Mouse (Mus musculus): ENCODE results near the gene Rapgef4. TPM values are rescaled to one million over a fixed set of nuclear protein-coding genes. Genes with fewer than 3 reads are reported as not detected.
A peak's percentile ranks its signal among the peaks of the same experiment; 100 is the strongest.
"Not testable (repeated sequence)": the region's sequence is repeated elsewhere in the genome, so short reads cannot be mapped to it uniquely, and the experiment has no call there.

Gene Rapgef4
- total RNA-seq, 2 experiments from 2014 or later, result 11.1 to 13.6 TPM

DNA sequence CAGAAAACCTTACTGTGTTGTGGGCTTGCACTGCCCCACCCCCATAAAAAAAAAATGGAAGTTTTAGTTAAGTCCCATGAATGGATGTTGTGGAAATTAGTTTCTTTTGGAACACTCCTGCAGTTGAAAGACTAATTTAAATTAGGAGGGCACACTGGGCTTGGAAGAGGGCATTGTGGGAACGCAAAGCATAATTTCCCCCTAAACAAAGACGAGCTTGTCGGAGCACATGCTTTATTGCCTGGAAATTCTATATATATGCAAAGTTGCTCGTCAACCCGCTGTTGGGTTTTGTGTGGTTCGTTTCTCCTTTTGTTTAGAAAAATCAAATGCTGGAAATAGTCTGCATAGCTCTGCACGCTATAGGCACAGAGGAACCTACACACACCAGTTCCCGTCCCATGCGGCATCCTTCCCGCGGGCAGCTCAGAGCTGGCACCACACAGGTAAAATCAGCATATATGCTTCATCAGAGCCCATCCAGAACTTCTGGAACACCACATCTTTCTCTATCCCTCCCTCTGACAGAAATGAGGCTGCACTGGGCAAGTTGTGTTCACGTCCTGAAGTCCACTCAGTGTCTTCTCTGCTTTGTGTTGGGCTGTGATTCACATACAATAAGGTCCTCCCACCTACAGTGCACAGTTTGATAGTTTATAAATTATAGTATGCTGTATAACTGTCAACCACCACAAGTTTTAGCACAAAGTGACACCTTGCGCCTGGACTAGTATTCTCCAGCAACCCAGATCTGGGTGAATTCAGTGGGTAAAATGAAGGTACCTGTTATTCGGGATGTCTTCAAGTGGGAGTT lies 141.6 kb downstream of the Rapgef4 start:
- no peak for DNase-seq

DNA sequence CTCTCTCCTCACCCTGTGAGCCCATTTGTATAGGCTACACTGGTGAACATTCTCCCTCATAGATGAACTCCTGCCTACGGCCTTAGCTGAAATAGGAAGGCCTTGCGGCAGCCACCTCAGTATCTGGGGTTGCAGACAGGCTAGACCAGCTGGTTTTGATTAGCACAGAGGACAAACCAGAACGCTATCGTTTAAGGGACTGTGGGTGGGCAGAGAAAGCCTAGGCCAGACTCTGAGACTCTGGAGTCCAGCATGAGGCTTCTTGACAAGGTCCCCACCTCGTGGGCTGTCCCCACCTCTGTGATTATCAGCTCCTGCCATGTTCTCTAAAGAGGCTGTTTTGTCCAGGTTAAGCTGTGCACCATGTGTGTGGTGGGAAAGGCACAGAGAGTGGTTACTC lies 142.8 kb downstream of the Rapgef4 start:
- DNase-seq, result no peak

DNA sequence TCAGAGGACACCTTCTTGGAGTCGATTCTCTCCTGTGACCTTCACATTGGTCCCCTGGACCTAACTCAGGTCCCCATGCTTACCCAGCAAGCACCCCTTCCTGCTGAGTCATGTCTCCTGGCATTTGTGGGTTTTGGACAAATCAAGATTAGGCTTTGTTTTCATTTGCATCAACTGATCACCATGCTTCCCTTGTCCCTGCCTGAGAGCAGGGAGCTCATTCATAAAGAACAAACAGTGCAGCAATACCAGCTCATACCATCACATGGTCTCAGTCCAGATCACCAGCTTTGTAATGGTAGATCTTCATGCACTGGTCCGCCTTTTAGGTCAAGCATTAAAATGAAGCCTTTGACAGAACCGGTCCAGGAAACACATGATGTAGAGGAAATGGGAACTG lies 144.7 kb downstream of the Rapgef4 start:
- DNase-seq, result no peak

DNA sequence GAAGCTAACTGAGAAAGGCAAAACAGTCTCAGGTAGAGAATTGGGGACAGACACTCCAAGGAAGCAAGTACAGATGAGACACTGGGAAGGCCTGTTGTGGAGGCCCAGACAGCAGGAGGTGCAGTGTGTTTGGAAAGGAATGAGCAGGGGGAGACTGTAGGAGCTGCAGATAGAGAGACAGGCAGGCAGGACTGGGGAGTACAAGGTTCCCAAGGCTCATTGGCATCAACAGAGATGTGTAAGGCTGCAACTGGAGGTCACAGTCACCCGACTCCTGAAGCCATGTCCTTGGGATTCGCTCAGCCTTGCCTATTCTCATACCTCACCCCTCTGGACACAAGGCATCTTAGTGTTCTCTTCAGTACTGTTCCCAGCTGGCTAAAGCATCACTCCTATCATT lies 145.4 kb downstream of the Rapgef4 start:
- no peak for DNase-seq

DNA sequence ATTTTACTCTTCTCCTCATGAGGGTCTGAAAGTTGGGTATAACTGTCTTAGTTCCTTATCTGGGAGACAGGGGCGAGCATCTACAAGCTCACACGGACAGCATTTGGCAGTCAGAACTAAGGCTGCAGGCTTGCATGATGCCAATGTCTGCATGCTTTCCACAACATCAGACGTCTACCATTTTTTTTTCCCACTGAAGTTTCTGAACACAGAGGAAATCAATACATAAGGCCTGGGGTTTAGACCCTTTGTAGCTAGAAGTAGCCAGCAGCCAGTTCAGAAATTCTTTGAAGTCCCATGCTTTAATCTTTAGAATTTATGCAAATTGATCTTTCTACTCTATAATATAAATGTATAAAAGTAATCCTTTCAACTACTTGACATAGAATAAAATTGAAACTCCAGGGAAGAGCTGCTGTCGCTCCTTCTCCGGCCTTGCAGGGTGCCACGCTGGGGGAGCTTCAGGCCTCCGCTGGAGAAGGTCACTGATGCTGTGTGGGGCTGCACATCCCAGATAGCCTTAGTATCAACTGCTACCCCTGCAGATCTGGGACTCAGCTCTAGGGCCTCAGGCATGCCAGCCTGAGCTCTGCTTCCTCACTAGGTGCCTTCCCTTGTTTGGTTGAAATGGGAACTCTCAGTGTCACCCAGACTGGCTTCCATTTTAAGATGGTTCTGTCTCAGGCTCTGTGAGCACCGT lies 148.7 kb downstream of the Rapgef4 start:
- no peak for DNase-seq

DNA sequence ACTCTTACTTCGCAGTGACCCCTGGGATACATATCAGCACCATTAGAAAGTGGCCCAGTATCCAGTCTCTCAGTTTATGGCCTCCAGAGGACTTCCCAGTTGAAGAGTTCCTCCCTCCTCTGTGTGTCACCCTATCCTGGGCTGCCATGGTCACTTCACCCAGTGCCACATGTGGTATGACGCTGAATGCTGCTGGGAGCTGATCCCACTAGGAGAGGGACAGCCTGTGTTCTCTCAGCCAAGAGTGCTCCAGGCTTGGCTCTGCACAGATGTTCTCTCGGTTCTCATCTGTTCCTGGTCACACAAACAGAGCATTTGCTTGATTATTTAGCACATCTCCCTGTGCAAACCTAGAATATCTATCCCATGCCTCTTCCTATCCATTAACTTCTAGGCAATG lies 151.2 kb downstream of the Rapgef4 start:
- DNase-seq, result no peak

DNA sequence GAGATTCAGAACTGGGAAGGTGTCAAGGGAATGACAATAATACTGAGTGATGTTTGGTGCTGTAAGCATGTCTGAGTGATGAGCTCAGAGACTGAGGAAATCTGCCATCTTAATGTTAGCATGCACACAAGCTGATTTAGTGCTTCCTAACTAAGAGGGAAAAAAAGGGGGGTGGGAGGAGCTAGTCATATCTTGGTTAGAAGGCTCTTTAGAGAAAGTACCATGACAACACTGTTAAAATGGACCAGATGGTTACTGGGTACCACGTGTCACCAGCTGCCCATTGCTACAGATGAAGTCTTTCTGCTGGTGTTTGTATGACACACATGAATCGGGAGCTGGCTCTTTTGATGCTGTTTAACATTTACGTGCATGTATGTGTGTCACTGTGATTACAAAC lies 155.0 kb downstream of the Rapgef4 start:
- DNase-seq, result no peak

DNA sequence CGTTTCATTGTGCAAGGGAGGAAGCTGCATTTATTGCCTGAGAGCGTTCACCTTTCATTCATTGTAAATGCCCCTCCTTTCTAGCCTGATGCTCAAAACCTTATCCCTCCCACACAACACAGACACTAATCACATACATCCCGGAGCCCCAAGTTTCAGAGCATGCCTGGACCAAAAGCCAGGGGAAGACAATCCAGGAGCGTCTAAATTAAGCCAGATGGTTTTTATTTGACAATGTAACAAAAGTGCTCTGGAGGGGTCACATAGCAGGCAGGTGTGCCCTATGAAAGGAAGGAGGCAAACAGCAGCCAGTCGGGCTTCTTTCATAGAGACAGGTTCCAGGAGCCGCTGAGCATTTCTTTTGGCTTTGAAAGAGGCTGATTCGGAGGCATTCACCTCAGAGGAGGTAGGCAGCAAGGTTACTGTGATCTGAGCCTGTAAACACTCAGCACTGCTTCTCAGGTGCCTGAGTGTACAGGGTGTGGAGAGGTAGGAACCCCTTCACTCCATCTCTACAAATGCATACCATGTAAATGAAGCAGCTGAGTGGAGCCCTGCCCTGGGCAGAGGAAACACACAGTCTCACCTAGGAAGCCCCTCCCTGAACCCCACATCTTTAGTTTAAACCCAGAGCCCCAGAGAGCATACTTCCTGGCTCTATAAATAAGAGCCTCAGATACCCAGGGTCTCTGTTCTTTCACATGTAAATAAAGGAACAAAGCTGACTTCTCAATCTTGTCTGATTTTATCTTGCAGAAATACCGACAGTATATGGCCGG lies 155.6 kb downstream of the Rapgef4 start:
- no peak for DNase-seq

DNA sequence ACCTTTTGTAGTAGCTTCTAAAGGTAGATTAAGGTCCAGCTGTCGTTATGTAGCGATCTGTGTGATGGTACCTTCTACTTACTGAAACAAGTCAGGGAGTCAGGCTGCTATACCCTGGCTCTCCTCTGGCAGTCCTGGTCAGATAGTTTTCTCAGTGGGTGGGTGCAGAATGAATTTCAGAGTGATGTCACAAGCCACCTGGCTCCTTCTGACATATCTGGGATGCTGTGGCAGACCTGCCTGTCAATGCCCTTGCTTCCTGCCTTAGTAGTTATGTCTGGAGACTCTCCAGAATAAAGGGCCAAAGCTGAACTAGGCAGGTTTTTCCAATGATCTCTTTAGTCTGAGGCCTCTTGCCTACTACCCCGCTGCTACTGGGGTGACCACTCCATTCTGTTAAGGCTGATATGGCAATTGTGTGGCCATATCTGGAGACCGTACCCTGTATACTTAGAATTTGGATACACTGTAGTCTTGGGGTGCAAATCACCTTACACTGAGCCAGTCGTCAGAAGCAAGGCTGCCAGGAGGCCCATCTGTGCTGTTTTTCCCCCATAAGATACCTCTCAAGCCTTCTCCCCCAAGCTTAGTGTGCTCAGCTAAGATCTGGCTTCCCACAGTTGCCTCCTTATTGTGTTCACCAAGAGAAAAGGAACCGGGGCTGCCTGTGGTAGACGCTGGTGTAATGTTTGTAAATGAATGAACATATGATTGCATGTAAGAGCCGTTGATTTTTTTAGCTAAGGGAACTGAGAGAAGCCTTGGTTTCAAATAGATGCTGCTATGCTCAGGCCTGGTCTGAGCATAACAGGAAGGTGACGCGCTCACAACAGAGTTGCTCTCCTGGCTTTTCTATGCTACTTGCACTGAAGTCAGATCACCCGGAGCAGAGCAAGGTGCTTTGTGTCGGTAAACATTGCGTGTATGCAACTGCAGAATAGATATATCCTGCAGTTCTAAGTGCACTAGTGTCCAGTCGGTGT lies 159.1 kb downstream of the Rapgef4 start:
- DNase-seq, result no peak

DNA sequence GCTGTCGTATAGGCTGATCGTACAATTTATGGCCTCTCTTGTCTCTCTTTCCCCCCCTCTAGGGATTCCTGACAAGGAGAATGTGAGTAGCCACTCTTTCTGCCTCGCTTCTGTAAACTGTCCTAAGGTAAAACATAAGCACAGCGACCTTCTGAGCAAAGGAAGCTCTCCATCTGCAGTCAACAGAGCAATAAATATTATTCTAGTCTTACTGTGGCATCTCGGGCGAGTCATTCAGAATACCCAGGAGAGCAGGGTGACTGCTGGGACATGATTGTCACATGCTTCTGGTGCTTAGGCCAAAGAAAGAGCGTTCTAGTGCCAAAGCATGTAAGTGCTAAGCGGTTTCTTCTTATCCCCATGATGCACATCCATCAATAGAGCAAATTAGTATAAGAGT lies 160.1 kb downstream of the Rapgef4 start:
- no peak for DNase-seq

DNA sequence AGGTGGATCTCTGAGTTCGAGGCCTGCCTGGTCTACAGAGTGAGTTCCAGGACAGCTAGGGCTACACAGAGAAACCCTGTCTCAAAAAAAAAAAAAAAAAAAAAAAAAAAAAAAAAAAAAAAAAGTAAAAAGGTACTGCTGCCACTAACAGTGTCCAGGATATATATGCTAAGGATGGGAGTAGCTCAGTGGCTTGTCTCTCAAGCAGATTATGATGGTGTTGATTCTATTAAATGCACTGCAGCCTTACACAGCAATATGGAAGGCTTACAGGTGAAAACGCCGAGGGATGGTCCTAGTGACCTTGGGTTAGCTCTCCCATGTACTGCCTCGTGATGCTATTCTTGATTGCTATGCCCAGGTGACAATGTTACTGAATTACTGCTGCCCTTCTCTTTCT lies 160.7 kb downstream of the Rapgef4 start:
- DNase-seq, result not testable (repeated sequence)

DNA sequence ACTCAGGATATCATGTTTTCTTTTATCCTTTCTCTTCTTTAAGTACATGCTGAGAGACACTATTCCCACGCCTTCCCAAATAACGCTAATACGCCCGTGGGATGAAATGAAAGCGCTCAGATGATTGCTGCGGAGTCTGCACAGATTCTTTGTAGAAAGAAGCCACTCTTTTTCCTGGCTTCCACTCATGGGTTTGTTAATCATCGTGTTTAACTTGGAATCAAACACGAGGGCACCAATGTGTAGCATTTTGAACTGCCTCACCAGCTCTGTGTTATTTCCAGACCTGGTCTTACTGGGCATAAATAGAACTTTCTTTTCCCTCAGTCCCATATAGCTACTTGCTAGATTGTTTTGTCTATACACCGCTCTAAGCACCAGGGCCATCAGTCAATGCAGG lies 162.4 kb downstream of the Rapgef4 start:
- no peak for DNase-seq

DNA sequence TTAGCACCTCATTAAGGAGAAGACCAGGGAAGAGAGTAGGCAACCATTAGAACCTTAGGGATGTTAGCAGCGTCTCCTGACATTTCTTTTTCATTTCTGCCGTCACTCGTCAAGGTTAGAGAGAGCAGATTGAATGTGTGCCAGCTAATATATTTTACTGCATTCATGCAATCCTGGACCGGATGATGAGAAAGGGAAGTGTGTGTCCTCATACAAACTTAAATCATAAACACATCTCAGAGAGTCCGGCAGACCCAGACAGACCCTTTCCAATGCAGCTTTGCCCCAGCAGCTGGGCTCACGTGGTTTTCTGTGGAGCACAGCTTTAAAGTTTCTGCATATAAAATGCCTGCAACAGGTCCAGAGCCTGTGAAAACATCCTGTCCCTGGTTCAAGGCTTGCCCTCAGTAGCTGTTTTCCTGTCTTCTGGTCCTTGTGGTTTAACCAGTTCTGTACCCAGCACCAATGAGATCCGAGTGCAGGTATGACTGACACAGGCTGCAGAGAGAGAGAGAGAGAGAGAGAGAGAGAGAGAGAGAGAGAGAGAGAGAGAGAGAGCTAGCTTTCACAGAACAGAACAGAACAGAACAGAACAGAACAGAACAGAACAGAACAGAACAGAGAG lies 163.6 kb downstream of the Rapgef4 start:
- no peak for DNase-seq

DNA sequence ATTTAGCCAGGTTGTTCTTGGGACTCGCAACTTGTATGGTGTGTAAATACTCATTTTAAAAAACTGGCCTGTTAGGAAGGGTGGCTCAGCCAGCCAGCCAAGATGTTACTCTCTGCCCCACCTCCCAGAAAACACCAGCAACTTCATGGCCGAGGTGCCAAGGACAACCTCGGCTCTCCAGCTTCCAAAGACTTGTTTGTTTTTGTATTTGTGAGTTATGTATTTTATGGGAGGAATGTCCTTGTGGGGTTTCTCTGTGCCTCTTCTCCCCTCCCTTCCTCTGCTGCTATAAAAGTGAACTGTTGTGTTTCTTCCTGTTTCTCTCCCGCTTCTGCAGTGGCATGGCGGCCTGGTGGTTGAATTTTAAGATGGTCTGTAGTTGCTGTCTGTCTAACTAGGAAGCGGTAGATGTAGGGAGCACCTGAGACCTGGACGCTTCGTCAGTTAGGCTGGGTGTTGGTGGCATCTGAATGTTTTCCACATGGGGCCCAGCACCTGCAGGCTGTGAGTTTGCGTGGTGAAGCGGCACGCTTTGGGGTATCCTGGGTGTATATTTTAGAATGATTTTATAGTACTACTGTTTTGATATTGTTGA lies 164.3 kb downstream of the Rapgef4 start:
- no peak for DNase-seq

DNA sequence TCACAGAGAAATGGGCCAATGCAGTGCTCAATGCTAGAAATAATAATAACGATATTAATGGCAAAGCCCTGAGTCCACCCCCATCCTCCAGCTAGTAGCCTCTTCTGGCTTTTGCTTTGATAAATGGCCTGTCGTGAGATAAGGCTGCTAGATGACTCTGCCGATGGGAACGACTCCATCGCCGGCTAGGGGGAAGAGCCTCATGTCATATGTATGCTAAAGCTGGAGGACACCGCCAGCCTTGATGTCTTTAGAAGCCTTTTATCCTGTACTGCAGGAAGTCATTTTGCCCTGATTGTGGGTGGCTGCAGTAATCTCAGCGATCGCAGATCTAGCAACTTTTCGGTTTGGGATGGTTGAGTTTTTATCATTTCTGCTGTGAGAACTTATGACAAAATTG lies 165.0 kb downstream of the Rapgef4 start:
- no peak for DNase-seq

DNA sequence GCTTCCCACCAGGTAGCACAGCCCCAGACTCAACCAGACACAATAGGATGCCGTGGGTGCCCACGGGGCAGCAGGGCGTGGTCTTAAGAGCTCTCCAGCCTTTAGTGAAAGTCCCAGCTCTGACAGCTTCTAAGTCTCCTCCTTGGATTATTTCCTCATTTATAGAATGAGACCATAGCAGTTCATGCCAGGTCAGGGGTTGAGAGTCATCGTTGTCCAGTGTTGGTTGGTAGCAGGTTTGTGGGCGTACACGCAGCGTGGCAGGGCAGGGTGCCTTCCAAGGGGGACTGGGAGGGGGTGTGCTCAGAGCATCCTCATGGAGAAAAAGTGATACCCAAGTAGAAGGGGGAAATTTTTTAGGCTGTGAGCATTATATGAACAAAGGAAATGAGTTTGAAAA lies 166.2 kb downstream of the Rapgef4 start:
- DNase-seq, result no peak

DNA sequence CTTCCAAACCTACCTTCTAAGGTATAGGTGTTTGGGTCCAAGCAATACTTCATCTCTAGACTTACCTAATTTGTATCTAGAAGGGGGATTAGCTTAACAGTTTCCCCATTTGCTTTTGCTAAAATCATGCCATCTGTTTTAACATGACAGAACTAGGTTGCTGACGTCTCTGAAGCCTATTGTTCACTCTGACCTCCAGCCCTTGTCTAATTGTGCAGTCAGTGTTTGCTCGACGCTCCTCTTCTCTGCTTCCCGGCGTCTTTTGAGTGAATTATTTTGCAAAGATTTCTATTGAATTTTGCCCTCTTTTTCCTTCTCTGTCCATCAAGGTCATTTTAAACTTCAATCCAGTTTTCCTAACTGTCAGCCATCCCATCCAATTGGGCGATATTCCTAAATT lies 166.7 kb downstream of the Rapgef4 start:
- DNase-seq, result no peak

DNA sequence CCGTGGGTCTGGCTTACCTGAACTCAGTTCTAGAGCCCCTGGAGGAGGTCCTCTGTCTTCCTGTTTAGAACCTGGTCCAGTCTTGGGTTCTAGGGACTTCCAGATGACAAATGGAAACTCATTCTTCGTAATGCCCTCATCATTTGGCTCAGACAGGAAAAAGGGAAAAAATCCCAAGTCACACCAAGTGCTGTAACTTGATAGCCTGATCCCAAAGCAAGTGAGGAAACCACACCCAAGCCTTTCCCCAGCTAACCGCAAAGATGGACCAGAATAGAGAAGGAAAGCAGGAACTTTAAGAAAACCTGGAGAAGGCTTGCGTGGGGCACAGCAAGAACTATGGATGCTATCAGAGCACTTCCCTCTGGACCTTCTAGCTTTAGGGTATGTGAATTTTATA lies 167.6 kb downstream of the Rapgef4 start:
- peak; percentile 19 for DNase-seq

DNA sequence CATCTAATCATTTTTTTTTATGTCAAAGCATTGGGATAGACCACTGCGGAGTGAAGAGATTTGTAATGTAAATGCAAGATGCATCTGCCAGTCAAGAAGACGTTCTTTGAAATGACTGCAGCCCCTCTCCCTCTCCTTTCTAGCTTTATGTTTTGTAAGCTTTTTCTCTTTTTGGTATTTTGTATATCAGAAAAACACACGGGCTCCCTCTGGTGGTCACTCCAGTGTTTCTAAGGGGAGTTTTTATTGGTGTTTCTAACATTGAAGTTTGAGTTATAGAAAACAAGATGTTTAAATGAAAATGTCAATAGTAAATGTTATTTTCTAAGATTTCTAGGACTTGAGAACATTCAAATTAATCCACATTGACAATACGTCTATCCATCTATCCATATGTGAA lies 168.0 kb downstream of the Rapgef4 start:
- DNase-seq, result peak; percentile 83

DNA sequence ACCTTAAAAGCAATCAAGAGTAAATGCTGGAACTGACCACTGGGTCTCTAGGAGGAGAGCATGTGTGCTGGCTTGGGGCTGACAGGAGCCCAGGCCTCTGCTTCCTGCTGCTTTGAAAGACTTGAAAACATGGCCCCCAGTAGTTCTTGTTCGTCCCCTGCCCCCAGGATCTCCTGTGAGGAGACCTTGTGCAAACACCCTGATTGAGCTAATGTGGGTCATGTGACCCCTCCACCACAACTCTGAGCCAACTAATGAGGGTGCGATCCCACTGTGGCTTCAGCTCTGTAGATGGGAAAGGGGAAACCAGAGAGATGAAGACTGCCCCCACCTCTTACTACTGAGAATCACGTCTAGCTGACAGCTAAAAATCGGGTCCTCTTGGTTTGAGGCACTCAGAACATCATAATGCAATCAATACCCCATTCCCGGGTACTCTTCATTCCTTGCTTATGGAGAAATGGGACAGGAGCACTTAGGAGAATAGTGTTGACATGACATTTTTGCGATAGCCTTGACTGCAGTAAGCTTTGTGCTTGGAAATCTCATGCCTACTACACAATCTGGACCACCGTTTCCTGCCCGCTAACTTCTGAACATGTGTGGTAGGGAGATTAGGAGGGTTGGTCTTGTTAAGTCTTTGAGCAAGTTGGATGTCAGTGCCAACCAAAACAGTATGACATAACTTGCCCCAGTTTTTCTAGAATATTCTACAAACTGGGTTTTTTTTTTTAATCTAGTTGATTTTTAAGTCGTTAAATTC lies 170.9 kb downstream of the Rapgef4 start:
- DNase-seq, result no peak
